Mouse (Mus musculus): ENCODE data around the gene Kcnj10. TPM values are rescaled to one million over a fixed set of nuclear protein-coding genes. Genes with fewer than 3 reads are reported as not detected.

Gene Kcnj10
- polyA plus RNA-seq, 1 experiment = 2.3 TPM

- TF ChIP-seq POLR2A (IDR thresholded peaks at IDR 0.05; ENCODE audit: borderline replicate concordance, control insufficient read depth, low read depth, low read length) (no peak), CTCF (IDR thresholded peaks at IDR 0.05; ENCODE audit: control insufficient read depth, insufficient read depth, low read length) (no peak)
- WGBS = 48% methylated on average over 9 of the region's 9 CpGs
- no peak within 1 kb of the TSS for H3K27ac ChIP-seq (ENCODE audit: control insufficient read depth, insufficient read depth, low read depth, low read length, poor library complexity)
- peaks cover 2% of the 10 kb centered on the region for H3K4me1 ChIP-seq (ENCODE audit: control insufficient read depth, insufficient read depth, low read length)
- no peak within 1 kb of the TSS for H3K4me3 ChIP-seq (replicated peaks; ENCODE audit: control insufficient read depth, low read depth, low read length)
Observed at GRCm38 (mm10) chr1:172329131-172329530, 11.9 kb upstream of the Kcnj10 start, which contains the start of gene Kcnj9. Gene Kcnj9 (minus strand): TSS chr1:172329318.

DNA sequence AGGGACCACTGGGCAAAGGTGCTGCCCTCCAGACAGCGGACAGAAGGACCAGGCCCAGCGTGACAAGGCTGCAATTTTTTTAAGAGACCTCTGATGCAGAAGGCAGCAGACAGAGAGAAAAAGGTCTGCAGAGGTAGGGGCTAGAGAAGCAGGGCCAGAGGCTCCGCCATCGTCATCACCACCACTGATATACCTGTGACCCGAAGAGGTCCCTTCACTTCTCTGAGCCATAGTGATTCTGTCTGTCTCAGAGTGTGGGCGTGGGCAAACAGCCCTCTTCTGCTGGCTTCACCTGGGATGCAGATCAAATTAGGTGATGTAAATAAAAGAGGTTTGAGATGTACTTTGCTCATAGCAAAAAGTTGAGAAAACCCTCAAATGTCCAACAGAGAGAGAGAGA is 11.4 kb upstream of the Kcnj10 start:
- H3K27ac ChIP-seq (ENCODE audit: control insufficient read depth, insufficient read depth, low read depth, low read length, poor library complexity) = no peak overlapping the region

GRCm38 (mm10) chr1:172331422-172331947 is 9.5 kb upstream of the Kcnj10 start:
- TF ChIP-seq CTCF (IDR thresholded peaks at IDR 0.05; ENCODE audit: control insufficient read depth, insufficient read depth, low read length) (no peak), POLR2A (IDR thresholded peaks at IDR 0.05; ENCODE audit: borderline replicate concordance, control insufficient read depth, low read depth, low read length) (no peak)

More for the DNA sequence above, 11.4 kb upstream of the Kcnj10 start:
- no peak for TF ChIP-seq POLR2A (IDR thresholded peaks at IDR 0.05; ENCODE audit: borderline replicate concordance, control insufficient read depth, low read depth, low read length)
- Histone ChIP-seq H3K4me1 (ENCODE audit: control insufficient read depth, insufficient read depth, low read length) (peaks cover 2% of the 10 kb centered on the region), H3K4me3 (replicated peaks; ENCODE audit: control insufficient read depth, low read depth, low read length) (no peak overlapping the region)
- WGBS = 83% methylated on average over 6 of the region's 6 CpGs

GRCm38 (mm10) chr1:172332925-172333324 is 8.1 kb upstream of the Kcnj10 start:
- H3K27ac ChIP-seq (ENCODE audit: control insufficient read depth, insufficient read depth, low read depth, low read length, poor library complexity) = no peak overlapping the region
- WGBS = 63% methylated on average over 2 of the region's 2 CpGs

More at GRCm38 (mm10) chr1:172331422-172331947, 9.5 kb upstream of the Kcnj10 start:
- no peak overlapping the region for H3K27ac ChIP-seq (ENCODE audit: control insufficient read depth, insufficient read depth, low read depth, low read length, poor library complexity)
- peaks cover 1% of the 10 kb centered on the region for H3K4me1 ChIP-seq (ENCODE audit: control insufficient read depth, insufficient read depth, low read length)
- no peak overlapping the region for H3K4me3 ChIP-seq (replicated peaks; ENCODE audit: control insufficient read depth, low read depth, low read length)
- 41% methylated on average over 8 of the region's 8 CpGs for WGBS

DNA sequence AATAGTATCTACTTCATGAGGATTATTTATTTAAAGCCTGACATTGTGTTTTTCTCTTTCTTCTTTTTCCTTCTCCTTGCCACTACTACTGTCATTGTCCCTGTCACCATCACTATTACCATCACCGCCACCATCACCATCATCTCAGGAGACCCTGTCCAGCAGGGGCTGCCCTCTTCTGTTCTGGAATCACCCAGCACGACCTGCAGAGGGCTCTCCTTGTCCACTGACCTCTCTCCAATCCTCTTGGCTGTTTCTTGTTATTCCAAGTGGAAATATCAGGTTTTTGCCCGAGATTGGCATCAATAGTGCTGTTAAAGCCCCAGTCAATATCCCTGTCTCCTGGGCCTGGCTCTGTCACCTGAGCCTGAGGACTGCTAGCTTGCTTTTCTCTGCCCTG is 7.5 kb upstream of the Kcnj10 start:
- WGBS = 54% methylated on average over 3 of the region's 3 CpGs
- H3K27ac ChIP-seq (ENCODE audit: control insufficient read depth, insufficient read depth, low read depth, low read length, poor library complexity) = no peak overlapping the region
- H3K4me1 ChIP-seq (ENCODE audit: control insufficient read depth, insufficient read depth, low read length) = peaks cover 1% of the 10 kb centered on the region
- TF ChIP-seq POLR2A (IDR thresholded peaks at IDR 0.05; ENCODE audit: borderline replicate concordance, control insufficient read depth, low read depth, low read length) (no peak), CTCF (IDR thresholded peaks at IDR 0.05; ENCODE audit: control insufficient read depth, insufficient read depth, low read length) (no peak)
- H3K4me3 ChIP-seq (replicated peaks; ENCODE audit: control insufficient read depth, low read depth, low read length) = no peak overlapping the region

More at GRCm38 (mm10) chr1:172332925-172333324, 8.1 kb upstream of the Kcnj10 start:
- Histone ChIP-seq H3K4me1 (ENCODE audit: control insufficient read depth, insufficient read depth, low read length) (peaks cover 1% of the 10 kb centered on the region), H3K4me3 (replicated peaks; ENCODE audit: control insufficient read depth, low read depth, low read length) (no peak overlapping the region)
- no peak for TF ChIP-seq CTCF (IDR thresholded peaks at IDR 0.05; ENCODE audit: control insufficient read depth, insufficient read depth, low read length)
- TF ChIP-seq POLR2A (IDR thresholded peaks at IDR 0.05; ENCODE audit: borderline replicate concordance, control insufficient read depth, low read depth, low read length) = no peak

DNA sequence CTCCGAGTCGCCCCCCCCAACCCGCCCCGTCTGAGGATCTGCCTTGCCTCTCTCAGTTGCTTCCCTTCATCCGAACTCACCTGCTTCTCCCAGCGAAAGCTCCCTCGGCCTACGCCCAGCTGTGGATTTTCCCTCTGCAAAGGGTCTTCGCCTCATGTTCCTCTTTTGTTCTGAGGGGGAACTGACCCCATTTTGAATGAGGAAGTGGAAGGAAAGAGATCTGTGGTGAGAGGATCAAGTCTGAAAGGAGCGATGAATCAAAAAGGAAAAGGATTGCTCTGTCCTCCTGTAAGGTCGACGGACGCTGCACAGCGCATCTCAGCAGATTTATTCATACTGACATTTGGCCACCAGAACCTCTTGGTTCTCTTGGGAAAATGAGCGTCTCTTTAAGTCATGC is 5.2 kb upstream of the Kcnj10 start:
- no peak for TF ChIP-seq CTCF (IDR thresholded peaks at IDR 0.05; ENCODE audit: control insufficient read depth, insufficient read depth, low read length)
- TF ChIP-seq POLR2A (IDR thresholded peaks at IDR 0.05; ENCODE audit: borderline replicate concordance, control insufficient read depth, low read depth, low read length) = no peak
- WGBS = 22% methylated on average over 15 of the region's 15 CpGs

DNA sequence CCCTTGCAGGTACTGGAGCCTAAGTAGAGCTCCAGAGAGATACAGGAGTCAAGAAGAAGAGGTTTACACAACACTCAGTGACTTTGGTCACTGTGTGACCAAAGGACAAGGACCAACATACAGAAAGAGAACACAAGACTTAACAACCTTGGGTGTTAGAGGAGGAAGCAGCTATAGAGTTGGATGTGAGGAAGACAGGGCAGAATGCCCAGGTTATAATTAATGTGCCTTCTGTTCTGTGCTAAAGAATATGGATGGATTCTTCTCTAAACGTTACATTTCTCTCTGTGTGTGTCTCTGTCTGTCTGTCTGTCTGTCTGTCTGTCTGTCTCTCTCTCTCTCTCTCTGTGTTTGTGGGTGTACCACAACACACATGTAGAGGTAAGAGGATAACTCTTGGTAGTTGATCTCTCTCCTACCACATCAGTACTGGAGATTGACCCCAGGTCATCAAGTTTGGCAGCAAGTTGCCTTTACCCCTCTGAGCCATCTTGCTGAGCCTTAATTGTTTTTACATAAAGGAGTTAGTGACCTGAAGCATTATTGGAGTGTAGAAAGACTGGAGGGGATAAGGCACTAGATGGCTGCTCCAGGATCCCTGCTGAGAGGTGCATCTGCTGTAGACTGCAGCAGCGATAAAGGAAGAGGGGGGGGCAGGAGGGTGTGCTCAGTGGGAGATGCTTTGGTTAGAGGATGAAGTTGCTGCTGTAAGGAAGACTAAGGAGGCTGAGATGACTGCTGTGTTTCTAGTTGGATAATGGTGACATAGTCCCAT is 3.4 kb upstream of the Kcnj10 start:
- TF ChIP-seq POLR2A (IDR thresholded peaks at IDR 0.05; ENCODE audit: borderline replicate concordance, control insufficient read depth, low read depth, low read length) (no peak), CTCF (IDR thresholded peaks at IDR 0.05; ENCODE audit: control insufficient read depth, insufficient read depth, low read length) (no peak)
- no peaks in the 10 kb centered on the region; the same call in 1 of the 2 replicates for H3K4me1 ChIP-seq (ENCODE audit: control insufficient read depth, insufficient read depth, low read length)
- 60% methylated on average over 2 of the region's 2 CpGs for WGBS
- no peak overlapping the region for H3K27ac ChIP-seq (ENCODE audit: control insufficient read depth, insufficient read depth, low read depth, low read length, poor library complexity)
- H3K4me3 ChIP-seq (replicated peaks; ENCODE audit: control insufficient read depth, low read depth, low read length) = no peak overlapping the region

More for the DNA sequence above, 5.2 kb upstream of the Kcnj10 start:
- Histone ChIP-seq H3K27ac (ENCODE audit: control insufficient read depth, insufficient read depth, low read depth, low read length, poor library complexity) (no peak overlapping the region), H3K4me3 (replicated peaks; ENCODE audit: control insufficient read depth, low read depth, low read length) (no peak overlapping the region), H3K4me1 (ENCODE audit: control insufficient read depth, insufficient read depth, low read length) (peaks cover 1% of the 10 kb centered on the region)

GRCm38 (mm10) chr1:172341386-172341785 is 376 bp downstream of the Kcnj10 start:
- TF ChIP-seq POLR2A (IDR thresholded peaks at IDR 0.05; ENCODE audit: borderline replicate concordance, control insufficient read depth, low read depth, low read length) (no peak), CTCF (IDR thresholded peaks at IDR 0.05; ENCODE audit: control insufficient read depth, insufficient read depth, low read length) (no peak)
- Histone ChIP-seq H3K27ac (ENCODE audit: control insufficient read depth, insufficient read depth, low read depth, low read length, poor library complexity) (no peak overlapping the region), H3K4me3 (replicated peaks; ENCODE audit: control insufficient read depth, low read depth, low read length) (peak overlapping the region; percentile 4), H3K4me1 (ENCODE audit: control insufficient read depth, insufficient read depth, low read length) (no peaks in the 10 kb centered on the region; the same call in 1 of the 2 replicates)
- WGBS = 24% methylated on average over 10 of the region's 10 CpGs

Data from bone marrow, adult 2 months (tissue).